Mouse (Mus musculus): Measurements from ENCODE around the gene Crtc1. TPM values are rescaled to one million over a fixed set of nuclear protein-coding genes. Genes with fewer than 3 reads are reported as not detected.
A peak's percentile ranks its signal among the peaks of the same experiment; 100 is the strongest.

Gene Crtc1
- total RNA-seq, 2 experiments from 2014 or later: 8.9 to 12.0 TPM

DNA sequence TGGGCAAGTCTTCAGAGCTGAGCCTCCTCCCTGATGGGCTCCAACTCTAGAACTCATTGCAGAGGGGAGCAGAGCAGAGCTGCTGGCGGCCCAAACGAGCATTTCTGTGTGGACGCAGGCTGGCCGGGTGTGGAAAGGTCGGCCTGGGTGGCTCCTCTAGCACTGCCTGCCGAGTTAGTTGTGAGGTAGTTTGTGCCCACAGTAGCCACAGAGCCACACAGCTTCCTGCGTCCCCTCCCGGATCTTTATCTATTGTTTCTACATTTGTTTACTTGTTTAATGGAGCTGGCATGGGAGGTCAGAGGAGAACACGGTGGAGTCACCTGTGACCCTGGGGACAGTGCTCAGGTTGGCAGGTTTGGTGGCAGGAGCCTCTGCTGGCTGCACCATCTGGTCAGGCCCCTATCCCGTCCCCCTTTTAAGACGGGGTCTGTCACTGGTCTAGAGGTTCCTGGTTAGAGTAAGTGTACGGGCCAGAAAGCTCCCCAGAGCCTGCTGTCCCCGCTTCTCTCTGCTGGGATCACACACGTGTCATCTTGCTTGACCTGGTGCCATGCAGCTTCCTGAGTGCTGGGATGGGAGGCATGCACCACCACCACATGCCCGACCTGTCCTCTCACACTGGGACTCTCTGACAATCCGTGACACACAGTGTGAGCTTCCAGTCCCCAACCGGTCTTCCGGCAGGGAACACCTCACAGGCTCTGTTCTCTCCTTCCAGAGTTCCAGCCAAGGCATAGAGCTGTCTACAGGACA is 17.9 kb downstream of the Crtc1 start:
- DNase-seq: no peak

DNA sequence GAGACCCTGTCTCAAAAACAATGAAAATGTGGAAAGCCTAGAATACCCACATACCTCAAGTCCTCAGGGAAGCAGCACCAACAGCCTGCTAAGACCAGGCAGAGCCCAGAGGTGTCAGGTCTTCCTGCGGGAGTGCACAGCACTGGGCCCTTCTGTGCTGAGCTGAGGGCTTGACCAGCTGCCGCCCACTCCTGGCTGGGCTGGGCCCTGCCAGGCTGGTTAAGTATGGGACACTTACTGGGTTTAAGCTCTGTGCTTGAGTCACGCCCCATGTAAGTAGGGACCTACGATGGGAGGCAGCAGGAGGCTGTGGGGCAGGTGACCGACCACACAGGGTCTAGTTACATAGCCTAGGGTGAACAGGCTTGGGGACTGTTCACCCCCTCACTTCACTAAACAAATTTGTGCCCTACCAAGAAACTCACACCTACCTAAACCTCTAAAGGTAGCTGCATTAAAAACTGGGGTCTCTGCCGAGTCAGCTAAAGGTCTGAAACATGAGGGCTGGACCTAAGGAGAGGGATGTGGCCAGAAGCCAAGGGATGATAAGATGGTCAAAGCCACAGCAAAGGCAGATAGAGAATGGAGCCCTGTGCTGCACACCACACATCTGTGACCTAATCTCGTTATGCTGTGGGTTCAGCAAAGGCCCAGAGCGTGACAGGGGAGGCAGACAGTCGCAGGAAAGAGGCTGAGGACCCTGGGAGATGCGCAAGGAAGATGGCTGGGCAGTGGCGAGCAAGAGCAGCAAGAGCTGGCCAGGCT is 19.3 kb downstream of the Crtc1 start:
- DNase-seq: no peak

DNA sequence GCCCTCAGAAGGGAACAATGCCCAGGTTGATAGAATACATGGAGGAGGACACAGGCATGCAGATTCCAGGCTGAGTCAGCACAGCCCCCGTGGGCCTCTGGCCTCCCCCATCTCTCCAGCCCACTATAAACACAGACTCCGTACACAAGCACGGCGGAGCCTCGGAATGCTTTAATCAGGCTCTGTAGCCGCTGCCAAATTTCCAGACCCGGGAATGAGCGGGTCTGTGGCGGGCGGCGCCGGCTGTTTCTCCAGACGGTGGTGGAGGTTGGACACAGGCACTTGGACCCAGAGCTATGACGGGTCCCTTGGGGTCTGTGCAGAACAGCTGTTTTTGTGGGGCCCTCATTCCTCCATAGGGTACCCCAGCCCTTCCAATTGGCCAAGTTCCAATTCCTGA is 20.4 kb downstream of the Crtc1 start:
- no peak for DNase-seq

DNA sequence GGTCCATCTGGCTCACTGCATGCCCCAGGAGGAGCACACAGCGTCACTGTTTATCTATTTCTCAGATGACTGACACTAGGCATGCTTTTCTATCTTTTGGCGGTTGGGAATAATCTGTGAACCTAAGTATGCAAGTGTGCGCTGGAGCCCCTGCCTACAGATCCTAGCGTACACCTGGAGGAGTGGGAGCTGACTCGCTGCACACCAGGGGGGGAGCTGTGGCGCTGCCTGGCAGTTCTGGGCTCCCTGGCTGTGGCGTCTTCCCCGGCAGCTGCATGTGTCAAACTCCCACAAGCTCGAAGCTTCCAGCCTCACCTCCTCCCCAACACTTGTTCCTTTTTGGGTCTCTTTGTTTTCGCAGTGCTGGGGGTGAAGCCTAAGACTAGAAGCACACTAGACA is 21.5 kb downstream of the Crtc1 start:
- DNase-seq: no peak

DNA sequence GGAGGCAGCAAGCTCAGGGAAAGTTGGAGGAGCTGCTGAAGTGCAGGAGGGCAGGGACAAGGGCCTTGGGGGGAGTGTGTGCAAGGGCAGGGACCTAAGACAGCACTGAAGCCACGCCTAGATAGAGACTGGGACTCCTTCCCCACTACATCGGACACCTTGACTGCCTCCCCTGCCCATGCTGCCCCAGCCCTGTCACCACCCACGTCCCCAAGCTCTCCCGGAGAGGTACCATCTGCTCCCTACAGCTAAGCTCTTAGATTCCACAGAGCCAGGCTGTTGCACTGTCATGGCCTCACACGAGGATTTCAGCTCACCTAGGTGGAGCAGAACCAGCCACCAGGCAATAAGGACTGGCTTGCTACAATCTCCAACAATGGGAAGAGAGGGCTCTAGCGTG is 22.4 kb downstream of the Crtc1 start:
- DNase-seq: no peak

DNA sequence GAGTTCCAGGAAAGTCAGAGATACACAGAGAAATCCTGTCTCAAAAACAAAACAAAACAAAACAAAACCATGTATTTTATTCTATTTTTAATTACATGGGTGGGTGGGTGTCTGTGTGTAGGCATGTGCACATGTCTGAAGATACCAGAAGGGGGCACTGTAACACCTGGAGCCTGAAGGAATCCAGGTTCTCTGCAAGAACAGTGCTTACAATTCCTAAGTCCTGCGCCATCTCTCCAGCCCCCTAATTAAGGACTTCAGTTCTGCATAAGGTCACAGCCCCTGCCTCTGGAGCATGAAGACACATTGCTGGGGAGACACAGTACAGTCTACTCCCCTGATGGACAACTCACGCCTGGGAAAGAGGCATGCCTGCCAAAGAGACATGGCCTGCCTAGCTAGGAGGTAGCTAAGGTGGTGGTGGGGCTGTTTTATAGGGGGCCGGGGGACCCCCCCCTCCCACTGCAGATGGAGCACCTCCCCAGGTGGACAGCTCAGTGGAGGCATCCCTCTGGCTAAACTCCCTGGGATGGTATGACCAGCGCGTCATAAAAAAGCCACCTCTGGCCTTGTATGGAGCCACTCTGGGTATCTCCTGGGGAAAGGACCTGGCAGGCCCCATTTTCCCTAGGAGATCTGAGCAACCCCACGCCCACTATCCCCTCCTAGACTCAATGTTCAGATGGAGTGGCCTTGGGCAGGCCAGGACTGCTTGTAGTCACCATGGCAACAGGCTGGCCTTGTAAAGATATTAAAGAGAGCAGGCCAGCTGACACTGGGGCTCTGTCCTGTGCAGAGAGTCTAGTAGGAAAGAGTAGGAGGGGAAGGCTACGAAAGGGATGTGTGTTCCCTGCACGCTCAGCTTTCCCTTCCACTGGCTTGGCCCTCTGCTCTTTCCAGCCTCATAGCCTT is 23.6 kb downstream of the Crtc1 start:
- DNase-seq: no peak

DNA sequence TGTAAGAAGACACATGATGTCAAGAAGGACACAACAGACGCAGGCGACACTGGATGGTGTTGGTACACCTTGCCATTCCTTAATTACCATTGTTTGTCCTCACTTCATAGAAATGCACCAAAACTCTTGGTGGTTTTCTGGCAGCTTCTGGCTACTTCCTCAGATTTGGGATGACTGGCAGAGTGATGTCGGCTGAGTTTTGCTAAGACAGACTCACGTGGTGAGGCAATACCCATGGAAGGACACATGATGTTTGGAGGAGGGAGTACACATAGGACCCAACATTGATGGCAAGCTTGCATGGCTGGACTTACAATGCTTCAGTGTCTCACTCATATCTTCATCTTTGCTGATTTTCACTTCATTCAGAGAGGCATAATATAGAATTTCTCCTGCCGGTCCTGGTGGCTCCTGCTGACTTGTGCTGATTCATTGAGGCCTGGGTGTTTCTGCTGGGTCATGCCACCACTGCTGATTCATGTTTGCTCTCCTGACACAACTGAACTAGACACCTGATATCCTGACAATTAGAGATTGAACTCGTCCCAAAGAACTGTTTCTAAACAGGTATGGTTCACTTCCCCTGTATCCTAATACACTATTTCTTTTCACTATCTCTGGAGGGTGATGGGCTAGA is 25.0 kb downstream of the Crtc1 start:
- no peak for DNase-seq

DNA sequence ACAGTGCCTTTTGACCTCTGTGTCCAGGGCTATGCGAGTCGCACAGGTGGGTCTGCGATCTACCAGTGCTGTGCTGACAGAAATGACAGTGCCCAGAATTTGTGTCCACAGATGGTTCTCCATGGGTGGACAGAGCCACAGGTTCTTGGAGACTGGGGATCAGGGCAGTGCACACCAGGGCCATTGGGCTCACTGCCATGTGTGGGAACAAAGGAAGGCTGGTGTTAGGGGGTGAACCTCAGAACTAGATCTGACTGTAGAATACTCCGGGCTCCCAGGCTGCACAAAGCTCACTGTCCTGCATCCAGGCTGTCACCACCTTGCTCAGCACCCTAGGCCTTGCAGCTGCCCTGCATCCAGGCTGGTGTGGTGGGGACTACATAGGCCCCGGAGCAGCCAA is 29.1 kb downstream of the Crtc1 start:
- no peak for DNase-seq

DNA sequence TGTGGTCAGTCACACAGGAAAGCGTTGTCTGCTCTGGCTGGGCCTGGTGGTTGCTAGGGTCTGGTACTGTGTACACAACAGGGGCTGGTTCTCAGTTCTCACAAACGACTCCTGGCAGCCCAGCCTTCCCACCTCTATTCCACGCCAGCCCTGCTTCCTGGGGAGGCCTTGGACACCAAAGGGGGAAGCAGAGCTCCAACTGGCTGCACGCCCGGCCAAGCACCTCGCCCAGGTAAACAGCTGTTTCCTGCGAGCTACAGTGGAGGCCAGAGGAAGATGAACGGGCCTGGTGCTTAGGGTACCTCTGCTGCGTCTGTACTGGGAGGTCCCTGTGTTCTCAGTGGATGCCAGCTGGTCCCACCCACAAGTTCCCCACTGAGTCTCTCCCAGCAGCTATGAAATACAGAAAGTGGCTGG is 29.9 kb downstream of the Crtc1 start:
- peak; percentile 32 for DNase-seq

DNA sequence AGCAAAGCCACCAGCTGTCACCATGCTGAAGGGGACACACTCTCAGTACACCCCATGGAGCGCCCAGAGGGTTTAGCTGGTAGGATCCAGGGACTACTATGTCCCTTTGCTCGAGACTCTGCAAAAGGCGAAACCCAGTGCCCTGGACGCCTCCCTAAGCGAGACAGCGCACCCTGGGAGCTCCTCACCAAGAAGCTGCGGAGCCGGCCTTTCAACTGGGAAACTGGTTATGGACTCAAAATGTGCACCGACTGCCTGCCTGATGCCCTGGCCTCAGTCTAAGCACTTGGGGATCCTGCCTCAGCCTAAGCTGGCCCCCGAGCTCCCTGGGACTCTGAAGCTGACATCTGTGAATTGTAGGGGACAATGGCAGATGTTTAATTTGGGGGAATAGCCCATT is 30.4 kb downstream of the Crtc1 start:
- no peak for DNase-seq

DNA sequence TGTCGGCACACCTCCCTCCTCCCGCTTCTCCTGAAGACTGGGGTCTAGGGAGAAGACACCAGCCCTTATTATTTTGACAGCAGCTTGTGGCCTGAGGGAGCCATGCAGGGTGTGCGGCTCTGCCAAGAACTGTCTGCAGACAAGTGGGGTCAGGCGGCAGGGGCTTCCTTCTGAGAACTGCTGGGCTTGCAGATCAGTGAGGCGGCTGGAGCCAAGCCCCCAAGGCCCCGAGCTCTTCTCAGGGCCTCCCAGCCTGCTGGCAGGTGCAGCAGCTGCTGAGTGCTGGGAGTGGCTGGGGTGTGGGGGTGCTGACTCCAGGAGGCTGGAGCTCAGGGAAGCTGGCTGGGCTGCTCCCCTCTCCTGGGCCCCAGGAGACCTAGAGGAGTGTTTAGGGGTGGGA is 31.1 kb downstream of the Crtc1 start:
- DNase-seq: peak; percentile 27

DNA sequence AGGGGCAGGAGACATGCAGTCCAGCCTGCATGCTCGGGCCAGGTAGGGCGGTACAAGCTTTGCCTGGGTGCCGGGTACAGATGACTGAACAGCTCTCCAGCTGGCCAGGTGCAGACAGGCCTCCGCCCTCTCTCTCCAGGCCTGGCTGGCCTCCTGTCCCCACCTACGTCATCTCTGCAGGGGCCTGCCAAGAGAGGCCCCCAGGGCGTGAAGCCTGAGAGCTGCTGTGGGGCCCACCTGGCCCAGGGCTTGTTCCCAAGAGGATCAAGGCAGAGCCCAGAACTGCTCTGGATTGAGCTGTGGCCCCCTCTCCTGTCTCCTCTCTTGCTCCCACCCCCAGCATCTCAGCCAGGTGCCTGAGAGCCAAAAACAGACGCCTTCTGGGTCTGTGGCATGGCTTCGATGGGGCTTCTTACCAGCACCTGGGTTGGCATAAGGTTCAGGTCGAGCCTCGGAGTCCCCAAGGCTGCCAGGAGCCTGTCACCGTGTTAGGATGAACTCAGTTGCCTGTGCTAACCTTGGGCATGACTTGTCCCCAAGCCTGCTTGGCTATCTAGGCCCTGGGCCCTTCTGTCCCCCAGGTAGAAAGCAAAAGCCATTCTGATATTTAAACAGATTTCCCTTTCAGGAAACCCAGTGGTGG is 32.8 kb downstream of the Crtc1 start:
- DNase-seq: no peak

DNA sequence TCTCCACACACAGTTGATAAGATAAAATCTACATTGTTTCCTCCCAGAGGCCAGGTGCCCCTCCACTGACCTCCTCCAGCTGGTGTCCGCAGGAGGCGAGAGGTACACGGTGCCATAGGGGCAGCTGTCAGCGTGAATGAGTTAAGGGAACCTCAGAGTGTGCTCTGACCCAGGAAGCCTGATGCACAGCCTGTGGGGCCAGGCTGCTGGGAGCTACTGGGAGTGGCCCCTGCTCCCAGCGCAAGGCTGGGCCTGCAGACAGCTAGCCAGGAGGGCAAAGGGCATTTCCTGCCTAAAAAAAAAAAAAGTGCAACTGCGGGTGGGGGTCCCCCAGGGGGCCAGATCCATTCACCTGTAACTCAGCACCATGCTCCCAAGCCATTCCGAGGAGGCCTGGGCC is 34.2 kb downstream of the Crtc1 start:
- no peak for DNase-seq

DNA sequence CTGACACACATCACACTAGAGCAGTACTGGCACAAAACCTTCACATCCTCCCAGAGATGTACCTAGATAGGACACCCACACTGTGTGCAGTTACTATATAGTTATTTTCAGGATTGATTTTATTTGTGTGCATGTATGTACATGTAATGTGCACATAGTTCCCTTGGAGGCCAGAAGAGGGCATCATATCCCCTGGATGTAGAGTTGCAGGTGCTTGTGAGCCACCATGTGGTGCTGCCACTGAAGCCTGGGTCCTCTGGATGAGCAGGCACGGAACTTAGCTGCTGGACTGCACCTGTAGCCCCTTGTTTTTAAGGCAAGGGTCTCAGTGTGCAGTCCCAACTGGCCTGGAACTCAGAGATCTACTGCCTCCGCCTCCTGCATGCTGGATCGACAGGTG is 35.2 kb downstream of the Crtc1 start:
- no peak for DNase-seq

DNA sequence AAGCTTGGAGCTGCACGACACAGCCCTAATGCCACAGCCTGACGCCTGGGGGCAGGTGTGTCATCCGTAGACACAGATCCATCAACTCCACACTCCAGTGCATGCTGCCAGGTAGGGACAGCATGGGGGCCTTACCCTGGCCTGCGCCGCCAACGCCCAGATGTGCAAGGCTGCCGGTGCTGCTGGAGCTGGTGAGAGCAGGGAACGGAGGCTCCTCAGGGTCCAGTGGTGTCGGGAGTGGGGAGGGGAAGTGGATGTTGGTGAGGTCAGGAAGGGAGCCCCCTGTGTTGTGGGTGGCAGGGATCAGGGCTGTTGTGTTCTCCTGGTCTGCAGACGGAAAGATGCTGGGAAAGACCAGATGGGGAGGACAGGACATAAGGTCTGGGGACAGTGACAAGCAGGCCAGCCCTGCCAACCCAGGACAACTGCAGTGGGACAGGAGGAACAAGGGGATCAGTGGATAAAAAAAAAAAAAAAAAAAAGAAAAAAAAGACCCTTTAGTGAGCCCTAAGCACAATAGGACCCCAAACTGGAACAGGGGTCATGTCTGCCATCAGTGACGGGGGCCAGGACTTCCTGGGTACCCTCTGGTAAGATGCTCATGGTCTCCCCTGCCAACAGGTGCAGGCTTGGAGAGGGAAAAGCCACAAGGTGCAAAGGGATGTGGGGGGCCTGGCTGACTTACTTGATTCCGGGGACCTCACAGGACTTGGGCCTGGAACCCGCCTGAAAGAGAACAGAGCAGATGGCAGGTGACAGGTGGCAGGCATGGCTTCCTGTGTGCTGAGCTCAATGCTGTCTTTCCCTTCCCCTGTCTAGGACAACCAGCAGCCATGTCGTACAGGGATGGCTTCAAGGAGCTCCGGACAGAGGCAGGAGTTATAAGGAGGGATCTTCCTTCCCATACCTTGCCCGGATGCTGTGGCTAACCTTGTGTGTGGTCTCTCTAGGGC is 41.5 kb downstream of the Crtc1 start:
- no peak for DNase-seq

DNA sequence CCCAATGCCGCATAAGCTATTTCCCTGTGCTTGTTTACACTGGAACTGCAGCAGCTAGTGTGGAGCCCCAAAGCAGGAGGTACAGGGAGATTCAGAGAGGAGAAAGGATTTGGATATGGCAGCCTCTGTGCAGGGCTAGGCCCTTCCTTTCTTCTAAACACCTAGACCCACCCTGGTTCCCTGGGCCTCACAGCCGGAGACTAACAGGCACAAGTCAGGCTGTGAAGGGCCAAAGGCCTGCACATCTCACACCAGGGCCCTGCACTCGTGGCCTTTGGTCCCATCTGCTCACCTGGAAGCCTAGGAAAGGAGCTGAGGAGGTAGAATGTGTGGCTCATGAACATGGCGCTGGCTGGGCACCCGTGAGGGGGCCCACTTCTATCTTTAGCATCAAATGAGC is 43.2 kb downstream of the Crtc1 start:
- DNase-seq: no peak

DNA sequence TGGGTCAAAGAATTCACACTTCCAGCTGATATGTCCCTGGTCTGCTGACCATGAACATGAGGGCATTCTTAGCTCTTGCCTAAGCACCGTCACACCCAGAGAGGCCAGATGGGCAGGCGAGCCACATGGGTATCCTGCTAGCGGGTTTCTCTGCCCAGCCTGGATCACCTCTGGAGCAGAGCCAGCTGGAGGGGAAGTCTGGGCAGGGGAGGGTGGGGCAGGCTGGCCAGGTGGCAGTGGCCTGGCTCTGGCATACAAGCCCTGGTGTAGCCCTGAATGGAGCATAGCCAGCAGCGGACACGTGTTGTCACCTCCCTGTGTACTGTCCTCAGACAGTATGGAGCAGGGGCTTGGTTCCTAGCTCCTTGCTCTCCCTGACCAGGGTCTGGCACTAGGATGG is 43.7 kb downstream of the Crtc1 start:
- peak; percentile 77 for DNase-seq

DNA sequence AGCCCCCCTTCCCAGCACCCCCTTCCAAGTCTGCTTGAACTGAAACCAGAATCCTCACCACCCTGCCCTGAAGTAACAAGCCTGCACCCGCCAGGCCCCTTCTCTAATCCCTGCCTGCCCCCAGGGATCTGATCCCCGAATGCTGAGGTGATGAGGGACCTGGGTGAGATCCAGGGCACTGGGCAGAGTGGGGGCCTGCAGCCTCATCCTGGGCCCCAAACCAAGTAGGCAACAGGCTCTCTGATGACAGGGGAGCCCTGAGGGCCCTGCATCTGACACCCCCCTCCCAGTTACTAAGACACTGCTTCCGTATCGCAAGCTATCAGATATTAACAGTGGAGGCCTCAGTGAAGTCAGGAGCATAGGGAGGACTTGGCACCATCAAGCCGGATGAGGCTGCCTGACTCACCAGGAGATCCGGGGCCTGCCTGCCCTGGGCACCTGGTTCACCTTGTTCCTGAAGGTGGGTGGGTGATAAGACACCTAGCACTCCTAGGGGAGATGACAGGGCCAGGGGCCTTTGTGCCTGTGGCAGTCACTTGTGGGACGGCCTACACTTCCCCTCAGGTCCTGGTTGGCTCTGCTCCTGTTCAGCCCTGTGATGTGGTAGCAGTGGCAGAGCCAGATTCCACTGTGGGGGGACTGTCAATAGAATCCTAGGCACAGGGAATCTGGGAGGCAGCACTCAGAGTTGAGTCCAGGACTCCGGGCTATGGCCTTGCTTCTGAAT is 44.9 kb downstream of the Crtc1 start:
- DNase-seq: no peak

DNA sequence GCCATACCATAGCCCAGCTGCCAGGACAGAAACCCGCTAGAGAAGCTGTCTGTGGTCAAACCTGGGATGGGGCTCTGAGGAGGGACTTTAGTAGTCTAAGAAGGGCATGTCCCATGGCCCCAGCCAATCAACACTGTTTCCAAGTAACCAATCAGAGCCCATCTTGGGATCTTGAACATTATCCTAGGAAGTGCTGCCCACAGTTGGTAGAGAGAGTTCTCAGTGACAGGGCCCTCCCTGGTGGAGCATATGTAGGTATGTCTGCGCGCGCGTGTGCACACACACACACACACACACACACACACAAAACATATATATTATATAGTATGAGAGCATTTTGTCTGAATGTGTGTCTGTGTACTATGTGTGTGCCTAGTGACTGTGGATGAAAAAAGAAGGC is 46.3 kb downstream of the Crtc1 start:
- DNase-seq: no peak

DNA sequence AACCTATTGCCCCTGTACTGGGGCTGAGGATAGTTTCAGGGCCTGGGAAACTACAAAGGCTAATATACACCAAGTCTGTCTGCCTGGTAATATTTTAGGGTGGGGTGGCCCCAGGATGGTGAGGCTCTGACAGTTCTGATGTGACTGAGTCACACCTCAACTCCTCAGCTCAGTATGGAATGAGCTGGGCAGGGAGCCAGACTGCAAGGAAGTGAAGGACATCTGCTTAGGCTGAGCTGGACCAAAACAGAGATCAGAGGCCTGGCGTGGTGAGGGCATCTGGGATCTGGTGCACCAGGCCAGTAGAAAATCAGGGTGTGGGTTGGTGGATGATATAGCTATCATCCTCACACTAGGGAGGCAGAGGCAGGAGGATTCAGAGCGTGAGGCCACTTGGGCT is 49.7 kb downstream of the Crtc1 start:
- no peak for DNase-seq

All from gastrocnemius, postnatal 10 days (tissue).